In genomic region chr11:44616788-44617712, GRCm38 (mm10) we compare ENCODE assay signal across 8 mouse cellular contexts. TPM values are rescaled to one million over a fixed set of nuclear protein-coding genes. Genes with fewer than 3 reads are reported as not detected.
DNase-seq lines count a peak whose midpoint lies in the region; ATAC-seq and TF ChIP-seq lines count a peak whose summit lies in the region.

Ebf1 (plus strand) TSS chr11:44617317.

- TF ChIP-seq CTCF in heart, postnatal 0 days (IDR thresholded peaks at IDR 0.05; ENCODE audit: low read depth): no peak

- WGBS in forebrain, embryonic 13.5 days: under 1% methylated on average over 31 of the region's 31 CpGs
- under 1% methylated on average over 30 of the region's 31 CpGs for WGBS in heart, postnatal 0 days

- TF ChIP-seq EP300 in heart, postnatal 0 days (IDR thresholded peaks at IDR 0.05; ENCODE audit: low read depth): no peak

- peak within 1 kb of the TSS; percentile 51 for H3K4me3 ChIP-seq in forebrain, embryonic 13.5 days
- H3K4me3 ChIP-seq in heart, postnatal 0 days (ENCODE audit: low read depth, low read length): peak within 1 kb of the TSS; percentile 78

- peak; percentile 90 for ATAC-seq in cerebellum, adult (ENCODE audit: insufficient number of reproducible peaks, low FRiP score, low TSS enrichment)
- peak; percentile 97 for ATAC-seq in forebrain, embryonic 13.5 days
- ATAC-seq in heart, postnatal 0 days (ENCODE audit: insufficient read depth, low read depth): peak; percentile 89

- peak; percentile 98 for DNase-seq in NIH3T3 (ENCODE audit: low read depth)
- DNase-seq in heart, postnatal 0 days (ENCODE audit: low spot score): peak; percentile 93
- DNase-seq in kidney, postnatal 25 days: peak; percentile 91 to 93
- peak; percentile 82 for DNase-seq in lung, postnatal 14 days
- peak; percentile 38 for DNase-seq in retina, adult 2 months (ENCODE audit: low read depth, low spot score)
- DNase-seq in thymus, postnatal 36 days: peak; percentile 85 to 87

- H3K4me2 ChIP-seq in forebrain, embryonic 13.5 days: peak within 1 kb of the TSS; percentile 79
- peak within 1 kb of the TSS; percentile 68 for H3K4me2 ChIP-seq in heart, postnatal 0 days (ENCODE audit: low read depth, low read length)

- H3K36me3 ChIP-seq in forebrain, embryonic 13.5 days (ENCODE audit: poor library complexity, severe bottlenecking): no peaks in the 10 kb centered on the region
- H3K36me3 ChIP-seq in heart, postnatal 0 days (replicated peaks; ENCODE audit: control insufficient read depth, insufficient read depth, low read length): no peaks in the 10 kb centered on the region

- peaks cover 84% of the 10 kb centered on the region for H3K27me3 ChIP-seq in forebrain, embryonic 13.5 days
- H3K27me3 ChIP-seq in heart, postnatal 0 days (ENCODE audit: control insufficient read depth, insufficient read depth, low read length): peaks cover 80% of the 10 kb centered on the region

- H3K9me3 ChIP-seq in forebrain, embryonic 13.5 days (replicated peaks): no peaks in the 10 kb centered on the region
- H3K9me3 ChIP-seq in heart, postnatal 0 days (replicated peaks; ENCODE audit: control insufficient read depth, low read length): no peaks in the 10 kb centered on the region

- H3K9ac ChIP-seq in forebrain, embryonic 13.5 days: peak within 1 kb of the TSS; percentile 74
- peak within 1 kb of the TSS; percentile 75 for H3K9ac ChIP-seq in heart, postnatal 0 days (replicated peaks; ENCODE audit: low read depth, low read length)

- H3K4me1 ChIP-seq in forebrain, embryonic 13.5 days: peaks cover 42% of the 10 kb centered on the region
- peaks cover 5% of the 10 kb centered on the region; the same call in 1 of the 2 replicates for H3K4me1 ChIP-seq in heart, postnatal 0 days (ENCODE audit: control insufficient read depth, insufficient read depth)

- H3K27ac ChIP-seq in forebrain, embryonic 13.5 days: peak within 1 kb of the TSS; percentile 66
- peak within 1 kb of the TSS; percentile 85 for H3K27ac ChIP-seq in heart, postnatal 0 days (ENCODE audit: low read depth)

RNA-seq across cellular contexts. Expression of gene Ebf1, which starts in this region (rescaled TPM):
- polyA plus RNA-seq in forebrain, embryonic 13.5 days (2015; fragmentation: Nextera tagmentation; extraction: Ambion mirVana): 30.7 and 36.4 TPM in 2 replicates
- 8.1 and 12.8 TPM in 2 replicates for total RNA-seq in heart, postnatal 0 days (2014; rRNA removed; ENCODE audit: low replicate concordance)
- 10.4 and 10.5 TPM in 2 replicates for polyA plus RNA-seq in heart, postnatal 0 days (2015; fragmentation: Nextera tagmentation; extraction: Ambion mirVana)

Comparison
In these comparisons a context has a peak if more than half of its experiments do, and no peak if none do; other contexts are left out.
1. Peak in every context shown above with its lines: DNase-seq, ATAC-seq, H3K4me3 ChIP-seq and H3K27ac ChIP-seq.
2. DNase-seq: peak in every context shown above with its lines; median percentile 98 in NIH3T3; 93 in heart, postnatal 0 days; 92 in kidney, postnatal 25 days; 86 in thymus, postnatal 36 days; 82 in lung, postnatal 14 days; 38 in retina, adult 2 months.